Mouse (Mus musculus) myocyte (in vitro differentiated cells): ENCODE results near the gene Rap1gap2. TPM values are rescaled to one million over a fixed set of nuclear protein-coding genes. Genes with fewer than 3 reads are reported as not detected.

ENCODE experiments used
- H3K27me3 ChIP-seq: one replicate; pipeline ENCODE4 v1.6.1; 2011; ENCODE audit not compliant: control insufficient read depth, insufficient read depth, insufficient read length
- H3K36me3 ChIP-seq: one replicate; pipeline ENCODE4 v1.6.1; 2011; ENCODE audit not compliant: control insufficient read depth, insufficient read depth
- H3K4me2 ChIP-seq: one replicate; pipeline ENCODE4 v1.6.1; 2011; ENCODE audit warnings: low read depth, control low read depth
- H3K4me3 ChIP-seq: one replicate; pipeline ENCODE4 v1.5.1; 2011; ENCODE audit warnings: mild to moderate bottlenecking, control low read depth, moderate library complexity
- H3K79me2 ChIP-seq: one replicate; pipeline ENCODE4 v1.6.1; 2011; ENCODE audit not compliant: control insufficient read depth, insufficient read depth
- H3ac ChIP-seq: one replicate; pipeline ENCODE4 v1.6.1; 2011; ENCODE audit not compliant: control insufficient read depth, insufficient read length
- CEBPB ChIP-seq: IDR thresholded peaks from 2 replicates; pipeline ENCODE4 v1.6.1; 2011; ENCODE audit warnings: mild to moderate bottlenecking, moderate library complexity; ENCODE audit not compliant: poor library complexity, insufficient read depth, severe bottlenecking
- E2F4 ChIP-seq: IDR thresholded peaks from one replicate; pipeline ENCODE4 v1.6.1; 2011; ENCODE audit warnings: mild to moderate bottlenecking, control low read depth, moderate library complexity; ENCODE audit not compliant: insufficient read depth
- MAX ChIP-seq: IDR thresholded peaks from one replicate; pipeline ENCODE4 v1.6.1; 2011; ENCODE audit warnings: low read depth, mild to moderate bottlenecking, control low read depth
- MYOD1 ChIP-seq, 3 experiments: IDR thresholded peaks; one replicate each; pipeline ENCODE4 v1.6.1; 2011; ENCODE audit warnings: control low read depth in 2 of 3, low read depth in 2 of 3, mild to moderate bottlenecking in 2 of 3, moderate library complexity in 1 of 3; ENCODE audit not compliant: insufficient read length in 2 of 3, control insufficient read depth in 1 of 3
- MYOG ChIP-seq, 3 experiments: IDR thresholded peaks; one replicate each; pipeline ENCODE4 v1.6.1; 2011; ENCODE audit warnings: control low read depth in 2 of 3, low read depth in 2 of 3, mild to moderate bottlenecking in 2 of 3; ENCODE audit not compliant: insufficient read length in 2 of 3, control insufficient read depth in 1 of 3, insufficient read depth in 1 of 3
- POLR2A ChIP-seq: IDR thresholded peaks from one replicate; pipeline ENCODE4 v1.6.1; 2011; ENCODE audit warnings: low read depth, mild to moderate bottlenecking, control low read depth, moderate library complexity; ENCODE audit not compliant: insufficient read length
- POLR2AphosphoS2 ChIP-seq: IDR thresholded peaks from one replicate; pipeline ENCODE4 v1.6.1; 2011; ENCODE audit warnings: low read depth, control low read depth; ENCODE audit not compliant: insufficient read length
- REST ChIP-seq: IDR thresholded peaks from one replicate; pipeline ENCODE4 v1.6.1; 2011; ENCODE audit warnings: mild to moderate bottlenecking, control low read depth, moderate library complexity; ENCODE audit not compliant: insufficient read depth, insufficient read length
- SRF ChIP-seq: IDR thresholded peaks from one replicate; pipeline ENCODE4 v1.6.1; 2011; ENCODE audit warnings: low read depth; ENCODE audit not compliant: control insufficient read depth, insufficient read length
- TCF12 ChIP-seq: IDR thresholded peaks from one replicate; pipeline ENCODE4 v1.6.1; 2011; ENCODE audit warnings: mild to moderate bottlenecking, control low read depth; ENCODE audit not compliant: poor library complexity, insufficient read depth, severe bottlenecking
- TCF3 ChIP-seq: IDR thresholded peaks from one replicate; pipeline ENCODE4 v1.6.1; 2011; ENCODE audit warnings: low read depth, control low read depth; ENCODE audit not compliant: insufficient read length
- USF1 ChIP-seq: IDR thresholded peaks from one replicate; pipeline ENCODE4 v1.6.1; 2011; ENCODE audit warnings: low read depth, mild to moderate bottlenecking, control low read depth, moderate library complexity
- polyA plus RNA-seq: library from polyadenylated mRNA; unstranded; fragments of >200 nt; fragmentation: generic; extraction: Trizol; gene quantifications from one replicate; pipeline ENCODE4 v1.2.1, GENCODE M21; 2012; ENCODE audit warnings: missing spikeins

Rap1gap2 gene
- polyA plus RNA-seq, 1 experiment: 43.4 TPM

DNA sequence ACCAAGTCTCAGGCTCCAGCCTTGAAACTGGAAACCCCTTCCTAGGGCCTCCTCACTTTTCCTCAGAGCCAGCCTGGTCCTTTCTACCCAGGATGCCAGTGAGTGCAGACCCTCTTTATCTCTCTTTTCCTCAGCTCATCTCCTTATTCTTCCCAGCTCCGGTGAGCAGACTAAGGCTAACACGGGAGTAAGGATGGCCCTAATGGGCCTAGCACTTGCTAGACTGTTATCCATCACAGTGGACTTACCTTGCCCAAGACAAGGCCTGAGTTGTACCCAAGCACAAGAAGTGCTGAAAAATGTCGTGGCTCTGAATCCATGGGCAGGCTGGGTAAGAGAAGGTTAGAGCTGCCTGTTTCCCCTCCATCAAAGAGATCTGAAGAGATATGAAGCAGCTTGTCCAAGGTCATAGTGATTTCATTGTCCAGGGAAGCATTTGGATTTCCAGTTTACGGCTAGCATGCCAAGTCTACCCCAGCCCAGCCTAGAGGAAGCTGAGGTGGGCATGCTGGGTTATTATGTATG, 39.9 kb upstream of the Rap1gap2 start:
- Histone ChIP-seq H3K79me2 (peaks cover 60% of the 10 kb centered on the region), H3K4me3 (peak overlapping the region; percentile 72), H3K27me3 (no peaks in the 10 kb centered on the region), H3ac (peak overlapping the region; percentile 62), H3K36me3 (no peaks in the 10 kb centered on the region), H3K4me2 (peak overlapping the region; percentile 97)
- TF ChIP-seq MAX: no peak
- no peak for TF ChIP-seq SRF
- no peak for TF ChIP-seq POLR2A
- no peak for TF ChIP-seq USF1
- no peak for TF ChIP-seq E2F4
- no peak for TF ChIP-seq TCF12
- TF ChIP-seq MYOD1 (IDR thresholded peaks at IDR 0.05; ENCODE audit: control insufficient read depth in 1 of 3, insufficient read length in 2 of 3, low read depth in 2 of 3): no peak
- no peak for TF ChIP-seq REST
- TF ChIP-seq TCF3: no peak
- no peak for TF ChIP-seq CEBPB
- no peak for TF ChIP-seq POLR2AphosphoS2
- no peak for TF ChIP-seq MYOG (IDR thresholded peaks at IDR 0.05; ENCODE audit: control insufficient read depth in 1 of 3, insufficient read depth in 1 of 3, insufficient read length in 2 of 3, low read depth in 2 of 3)

DNA sequence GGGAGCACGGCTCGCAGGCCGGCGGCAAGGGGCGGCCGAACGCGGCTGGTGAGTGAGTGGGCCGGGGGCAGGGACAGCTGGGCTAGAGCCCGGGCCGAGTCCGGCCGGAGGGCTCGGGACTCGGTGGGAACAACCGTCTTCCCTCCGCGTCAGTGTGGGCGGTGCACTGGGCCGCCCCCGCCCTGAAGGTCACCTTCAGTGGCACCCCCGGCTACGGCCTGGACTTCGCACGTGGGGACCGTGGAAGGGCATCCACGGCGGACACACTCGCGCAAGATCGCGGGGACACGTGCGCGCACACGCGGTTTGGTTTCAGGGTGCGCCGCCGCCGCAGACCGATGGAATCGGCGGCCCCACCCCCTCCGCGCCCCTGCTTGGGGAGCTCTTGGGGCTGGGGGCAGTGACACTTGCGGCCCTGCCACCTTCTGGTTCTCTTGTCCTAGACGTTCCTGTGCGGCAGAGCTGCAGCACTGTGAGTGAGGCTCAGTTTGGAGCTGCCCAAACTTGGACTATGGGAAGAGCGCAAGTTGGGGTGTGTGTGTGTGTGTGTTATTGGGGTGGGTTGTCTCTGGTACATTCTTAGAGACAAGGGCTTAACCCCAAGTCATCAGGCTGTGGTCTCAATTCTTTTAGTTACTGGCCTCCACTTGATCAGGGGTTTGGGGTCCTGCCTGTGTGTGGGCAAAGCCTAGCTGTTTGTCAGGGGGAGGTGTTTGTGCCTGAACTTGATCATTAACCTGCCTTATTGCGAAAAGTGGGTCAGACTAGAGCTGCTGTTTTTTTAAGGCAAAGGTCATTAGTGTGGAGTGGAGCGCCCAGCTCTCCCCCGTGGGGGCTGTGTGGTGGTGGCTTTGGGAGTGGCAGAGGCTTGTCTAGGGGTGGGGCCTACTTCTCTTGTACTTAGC, 39.2 kb upstream of the Rap1gap2 start:
- TF ChIP-seq CEBPB (no peak), USF1 (no peak), MYOG (IDR thresholded peaks at IDR 0.05; ENCODE audit: control insufficient read depth in 1 of 3, insufficient read depth in 1 of 3, insufficient read length in 2 of 3, low read depth in 2 of 3) (peak in 1 of 3 experiments; percentile 2), MYOD1 (IDR thresholded peaks at IDR 0.05; ENCODE audit: control insufficient read depth in 1 of 3, insufficient read length in 2 of 3, low read depth in 2 of 3) (peak in 1 of 3 experiments; percentile 0), TCF12 (no peak)
- Histone ChIP-seq H3K79me2 (peaks cover 53% of the 10 kb centered on the region), H3K4me3 (peak overlapping the region; percentile 72), H3K4me2 (peak overlapping the region; percentile 97), H3K27me3 (no peaks in the 10 kb centered on the region), H3ac (peak overlapping the region; percentile 62), H3K36me3 (no peaks in the 10 kb centered on the region)

DNA sequence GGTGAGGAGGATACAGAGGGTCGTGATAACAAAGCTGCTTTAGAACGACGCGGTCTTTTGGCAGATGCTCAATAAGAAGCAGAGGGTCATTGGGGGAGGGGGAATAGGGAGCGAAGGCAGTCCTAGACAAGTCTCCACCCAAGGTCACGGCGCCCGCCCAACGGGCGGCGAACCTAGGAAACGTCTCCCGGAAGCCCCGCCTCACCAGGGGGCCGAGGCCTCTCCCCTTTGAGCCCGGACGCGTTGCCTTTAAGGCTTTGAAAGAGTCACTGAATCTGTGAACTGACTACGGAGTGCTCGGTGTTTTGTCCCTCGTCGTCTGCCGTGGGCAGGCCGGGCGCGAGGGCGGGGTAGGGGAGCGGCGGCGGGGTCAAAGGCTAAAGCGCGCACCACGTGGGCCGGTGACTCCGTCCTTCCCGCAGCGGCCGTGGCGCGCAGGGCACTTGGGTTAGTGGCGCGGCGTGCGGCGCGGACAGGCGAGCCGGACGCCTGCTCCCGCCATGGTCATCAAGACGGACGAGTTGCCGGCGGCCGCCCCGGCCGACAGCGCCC, 38.5 kb upstream of the Rap1gap2 start, which contains the start of gene Cluh:
TSS of gene Cluh (plus strand) at position 401 of the 552 bp plus-strand sequence.
- H3K79me2 ChIP-seq: peaks cover 46% of the 10 kb centered on the region
- peak within 1 kb of the TSS; percentile 72 for H3K4me3 ChIP-seq
- TF ChIP-seq SRF: peak; percentile 34
- TF ChIP-seq POLR2AphosphoS2: peak; percentile 85
- no peak for TF ChIP-seq E2F4
- peak in 1 of 3 experiments; percentile 40 for TF ChIP-seq MYOG (IDR thresholded peaks at IDR 0.05; ENCODE audit: control insufficient read depth in 1 of 3, insufficient read depth in 1 of 3, insufficient read length in 2 of 3, low read depth in 2 of 3)
- TF ChIP-seq MAX: no peak
- no peak for TF ChIP-seq REST
- TF ChIP-seq MYOD1 (IDR thresholded peaks at IDR 0.05; ENCODE audit: control insufficient read depth in 1 of 3, insufficient read length in 2 of 3, low read depth in 2 of 3): peak in 1 of 3 experiments; percentile 32
- TF ChIP-seq CEBPB: no peak
- TF ChIP-seq TCF12: no peak
- no peak for TF ChIP-seq TCF3
- TF ChIP-seq POLR2A: peak; percentile 95
- peak; percentile 63 for TF ChIP-seq USF1
- no peaks in the 10 kb centered on the region for H3K27me3 ChIP-seq
- no peaks in the 10 kb centered on the region for H3K36me3 ChIP-seq
- peak within 1 kb of the TSS; percentile 97 for H3K4me2 ChIP-seq
- H3ac ChIP-seq: peak within 1 kb of the TSS; percentile 62

DNA sequence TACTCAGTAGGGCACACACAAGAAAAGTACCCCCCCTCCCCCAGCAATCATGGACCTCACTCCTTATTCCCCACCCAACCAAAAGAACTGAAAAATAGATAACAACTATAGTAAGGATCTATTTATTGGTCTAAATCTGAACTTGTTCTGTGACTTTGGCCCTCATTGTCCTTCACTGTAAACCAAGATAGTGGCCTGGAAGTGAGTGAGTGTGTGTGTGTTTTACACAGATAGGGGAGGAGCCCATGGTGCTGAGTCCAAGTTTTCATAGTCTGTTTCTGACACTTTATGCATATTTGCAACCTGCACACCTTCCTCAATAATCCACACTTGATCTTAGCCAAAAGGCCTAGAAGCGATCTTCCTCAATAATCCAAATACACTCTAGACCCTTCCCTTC, 38.0 kb upstream of the Rap1gap2 start:
- Histone ChIP-seq H3K4me2 (peak overlapping the region; percentile 69), H3K79me2 (peaks cover 41% of the 10 kb centered on the region), H3ac (peak overlapping the region; percentile 62), H3K36me3 (no peaks in the 10 kb centered on the region), H3K27me3 (no peaks in the 10 kb centered on the region), H3K4me3 (peak overlapping the region; percentile 72)
- TF ChIP-seq POLR2AphosphoS2 (no peak), USF1 (no peak), POLR2A (no peak), SRF (no peak), MYOD1 (IDR thresholded peaks at IDR 0.05; ENCODE audit: control insufficient read depth in 1 of 3, insufficient read length in 2 of 3, low read depth in 2 of 3) (no peak)
